Mouse (Mus musculus): ENCODE data around the gene Itih4. TPM values are rescaled to one million over a fixed set of nuclear protein-coding genes. Genes with fewer than 3 reads are reported as not detected.

Itih4 gene
- polyA plus RNA-seq, 1 experiment from 2014 or later = not detected

DNA sequence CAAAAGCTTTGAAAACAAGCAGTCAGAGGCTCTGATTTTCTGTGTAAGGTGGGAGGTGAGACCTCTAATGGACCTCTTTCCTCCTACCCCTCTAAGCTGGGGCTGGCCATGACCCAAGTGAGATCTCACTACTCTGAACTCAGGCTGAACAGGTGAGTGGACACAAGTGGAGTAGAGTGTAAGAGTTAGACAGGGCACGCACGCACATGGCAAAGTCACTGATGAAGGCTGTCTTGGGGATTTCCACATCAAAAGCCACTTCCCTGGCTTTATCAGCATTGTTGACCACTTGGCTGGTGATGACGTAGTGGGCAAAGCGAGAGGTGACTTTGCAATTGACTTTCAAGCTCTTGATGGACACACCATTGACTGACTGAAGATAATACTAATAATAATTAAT is 56.0 kb downstream of the Itih4 start:
- no peak overlapping the region for H3K27ac ChIP-seq (ENCODE audit: low read depth, low read length)
- DNase-seq (ENCODE audit: low spot score) = no peak
- no peaks in the 10 kb centered on the region for H3K4me1 ChIP-seq (replicated peaks; ENCODE audit: control insufficient read depth, insufficient read depth, low read length)
- H3K4me3 ChIP-seq (ENCODE audit: low read depth, low read length) = no peak overlapping the region
- WGBS = 94% methylated on average over 4 of the region's 4 CpGs
- no peaks in the 10 kb centered on the region for H3K27me3 ChIP-seq (ENCODE audit: control insufficient read depth, insufficient read depth, low read length)
- H3K36me3 ChIP-seq (ENCODE audit: control insufficient read depth, insufficient read depth, low read length) = no peaks in the 10 kb centered on the region
- H3K4me2 ChIP-seq (replicated peaks; ENCODE audit: low read depth, low read length) = no peak overlapping the region
- H3K9ac ChIP-seq (ENCODE audit: low read depth, low read length) = no peak overlapping the region
- H3K9me3 ChIP-seq (ENCODE audit: control insufficient read depth, low read length) = no peaks in the 10 kb centered on the region
- ATAC-seq (ENCODE audit: low FRiP score) = no peak

DNA sequence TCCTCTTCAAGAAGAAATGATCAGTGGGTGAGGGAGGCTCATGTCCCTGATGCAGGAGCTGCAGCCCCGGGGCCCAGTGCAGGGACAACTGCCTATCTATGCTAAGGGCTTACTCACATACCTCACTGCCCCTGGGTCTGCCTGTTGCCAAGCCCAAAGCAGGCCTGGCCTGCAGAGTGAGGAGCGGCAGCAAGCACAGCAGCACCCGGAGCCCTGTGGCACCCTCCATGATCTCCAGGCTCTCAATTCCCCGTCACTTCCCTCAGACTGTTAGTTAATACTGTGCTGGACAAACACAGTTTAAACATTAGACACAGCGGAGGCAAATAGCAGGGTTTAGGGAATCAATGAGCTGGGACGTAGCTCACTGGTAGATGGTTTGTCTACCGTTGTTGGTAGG is 56.8 kb downstream of the Itih4 start, which contains the start of gene Itih1:
TSS of gene Itih1 (minus strand) at position 252 of the 400 bp plus-strand sequence.
- WGBS = 91% methylated on average over 7 of the region's 7 CpGs
- no peak within 1 kb of the TSS for H3K4me2 ChIP-seq (replicated peaks; ENCODE audit: low read depth, low read length)
- H3K27me3 ChIP-seq (ENCODE audit: control insufficient read depth, insufficient read depth, low read length) = no peaks in the 10 kb centered on the region
- no peak within 1 kb of the TSS for H3K27ac ChIP-seq (ENCODE audit: low read depth, low read length)
- H3K36me3 ChIP-seq (ENCODE audit: control insufficient read depth, insufficient read depth, low read length) = no peaks in the 10 kb centered on the region
- no peak within 1 kb of the TSS for H3K9ac ChIP-seq (ENCODE audit: low read depth, low read length)
- no peak for ATAC-seq (ENCODE audit: low FRiP score)
- no peaks in the 10 kb centered on the region for H3K4me1 ChIP-seq (replicated peaks; ENCODE audit: control insufficient read depth, insufficient read depth, low read length)
- DNase-seq (ENCODE audit: low spot score) = no peak
- no peak within 1 kb of the TSS for H3K4me3 ChIP-seq (ENCODE audit: low read depth, low read length)
- no peaks in the 10 kb centered on the region for H3K9me3 ChIP-seq (ENCODE audit: control insufficient read depth, low read length)

- Histone ChIP-seq H3K27ac (ENCODE audit: low read depth, low read length) (no peak overlapping the region), H3K9ac (ENCODE audit: low read depth, low read length) (no peak overlapping the region), H3K9me3 (ENCODE audit: control insufficient read depth, low read length) (no peaks in the 10 kb centered on the region), H3K4me2 (replicated peaks; ENCODE audit: low read depth, low read length) (no peak overlapping the region), H3K4me3 (ENCODE audit: low read depth, low read length) (no peak overlapping the region), H3K36me3 (ENCODE audit: control insufficient read depth, insufficient read depth, low read length) (no peaks in the 10 kb centered on the region), H3K27me3 (ENCODE audit: control insufficient read depth, insufficient read depth, low read length) (no peaks in the 10 kb centered on the region), H3K4me1 (replicated peaks; ENCODE audit: control insufficient read depth, insufficient read depth, low read length) (no peaks in the 10 kb centered on the region)
- WGBS = 68% methylated on average over 11 of the region's 11 CpGs
- ATAC-seq (ENCODE audit: low FRiP score) (no peak), DNase-seq (ENCODE audit: low spot score) (peak; percentile 64)
Measured at GRCm38 (mm10) chr14:30943860-30944674, 57.8 kb downstream of the Itih4 start.

DNA sequence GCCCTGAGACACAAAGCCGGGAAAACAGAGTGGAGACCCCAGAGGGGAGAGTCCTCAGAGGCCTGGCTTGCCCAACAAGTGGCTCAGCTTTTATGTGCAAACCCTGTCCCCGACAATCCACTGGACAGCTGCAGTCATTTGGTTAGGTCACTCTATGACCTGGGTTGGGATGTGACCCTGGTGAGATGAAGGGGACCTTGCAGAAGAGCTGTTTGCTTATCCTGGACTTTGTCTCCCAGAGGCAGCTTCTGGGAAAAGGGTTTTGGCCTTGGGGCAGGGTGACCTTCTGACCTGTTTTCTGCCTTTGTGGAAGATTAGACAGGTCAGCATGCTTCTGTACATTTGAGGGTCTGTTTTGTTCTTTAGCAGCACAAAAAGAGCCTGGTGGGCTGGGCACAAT is 58.5 kb downstream of the Itih4 start:
- Histone ChIP-seq H3K27ac (ENCODE audit: low read depth, low read length) (no peak overlapping the region), H3K9ac (ENCODE audit: low read depth, low read length) (no peak overlapping the region), H3K27me3 (ENCODE audit: control insufficient read depth, insufficient read depth, low read length) (no peaks in the 10 kb centered on the region), H3K9me3 (ENCODE audit: control insufficient read depth, low read length) (no peaks in the 10 kb centered on the region), H3K4me2 (replicated peaks; ENCODE audit: low read depth, low read length) (no peak overlapping the region), H3K4me1 (replicated peaks; ENCODE audit: control insufficient read depth, insufficient read depth, low read length) (no peaks in the 10 kb centered on the region), H3K36me3 (ENCODE audit: control insufficient read depth, insufficient read depth, low read length) (no peaks in the 10 kb centered on the region), H3K4me3 (ENCODE audit: low read depth, low read length) (no peak overlapping the region)
- DNase-seq (ENCODE audit: low spot score) (no peak), ATAC-seq (ENCODE audit: low FRiP score) (no peak)
- WGBS = 88% methylated on average over 2 of the region's 2 CpGs

- Histone ChIP-seq H3K27me3 (ENCODE audit: control insufficient read depth, insufficient read depth, low read length) (no peaks in the 10 kb centered on the region), H3K4me2 (replicated peaks; ENCODE audit: low read depth, low read length) (no peak overlapping the region), H3K9me3 (ENCODE audit: control insufficient read depth, low read length) (no peaks in the 10 kb centered on the region), H3K27ac (ENCODE audit: low read depth, low read length) (no peak overlapping the region), H3K4me3 (ENCODE audit: low read depth, low read length) (no peak overlapping the region), H3K4me1 (replicated peaks; ENCODE audit: control insufficient read depth, insufficient read depth, low read length) (no peaks in the 10 kb centered on the region), H3K9ac (ENCODE audit: low read depth, low read length) (no peak overlapping the region), H3K36me3 (ENCODE audit: control insufficient read depth, insufficient read depth, low read length) (no peaks in the 10 kb centered on the region)
- 96% methylated on average over 10 of the region's 10 CpGs for WGBS
- DNase-seq (ENCODE audit: low spot score) = no peak
- ATAC-seq (ENCODE audit: low FRiP score) = no peak
Measured at GRCm38 (mm10) chr14:30949986-30950385, 63.7 kb downstream of the Itih4 start.

- Histone ChIP-seq H3K36me3 (ENCODE audit: control insufficient read depth, insufficient read depth, low read length) (no peaks in the 10 kb centered on the region), H3K27ac (ENCODE audit: low read depth, low read length) (no peak within 1 kb of the TSS), H3K4me2 (replicated peaks; ENCODE audit: low read depth, low read length) (peak within 1 kb of the TSS; percentile 63), H3K27me3 (ENCODE audit: control insufficient read depth, insufficient read depth, low read length) (no peaks in the 10 kb centered on the region), H3K9ac (ENCODE audit: low read depth, low read length) (peak within 1 kb of the TSS; percentile 60), H3K9me3 (ENCODE audit: control insufficient read depth, low read length) (no peaks in the 10 kb centered on the region), H3K4me3 (ENCODE audit: low read depth, low read length) (peak within 1 kb of the TSS; percentile 63), H3K4me1 (replicated peaks; ENCODE audit: control insufficient read depth, insufficient read depth, low read length) (no peaks in the 10 kb centered on the region)
- peak; percentile 99 for ATAC-seq (ENCODE audit: low FRiP score)
- peak; percentile 96 for DNase-seq (ENCODE audit: low spot score)
- under 1% methylated on average over 57 of the region's 57 CpGs for WGBS
Measured at GRCm38 (mm10) chr14:30951154-30951825, 65.0 kb downstream of the Itih4 start, which contains the start of gene Nek4. Gene Nek4 (plus strand): TSS chr14:30951377.

Other genes starting within 250 kb of the Itih4 start
- gene Rft1, start 232.1 kb upstream of the Itih4 start, polyA plus RNA-seq (2014; fragmentation: Nextera tagmentation; extraction: Ambion mirVana) = 13.2 and 13.6 TPM in 2 replicates
- 20.2 and 21.2 TPM in 2 replicates for gene Sfmbt1, start 171.6 kb upstream of the Itih4 start, polyA plus RNA-seq (2014; fragmentation: Nextera tagmentation; extraction: Ambion mirVana)
- 17.2 and 23.3 TPM in 2 replicates for gene Tmem110, start 60.9 kb upstream of the Itih4 start, polyA plus RNA-seq (2014; fragmentation: Nextera tagmentation; extraction: Ambion mirVana)
- 0.94 and 1.2 TPM in 2 replicates for gene Mustn1, start 7.3 kb upstream of the Itih4 start, polyA plus RNA-seq (2014; fragmentation: Nextera tagmentation; extraction: Ambion mirVana)
- 0.27 TPM in 1 of 2 replicates, not detected in the other for gene Itih3, start 37.3 kb downstream of the Itih4 start, polyA plus RNA-seq (2014; fragmentation: Nextera tagmentation; extraction: Ambion mirVana)
- gene Itih1, start 56.8 kb downstream of the Itih4 start, polyA plus RNA-seq (2014; fragmentation: Nextera tagmentation; extraction: Ambion mirVana) = not detected in 2 replicates
- gene Nek4, start 64.9 kb downstream of the Itih4 start, polyA plus RNA-seq (2014; fragmentation: Nextera tagmentation; extraction: Ambion mirVana) = 17.7 and 19.3 TPM in 2 replicates
- gene Glt8d1, start 114.9 kb downstream of the Itih4 start, polyA plus RNA-seq (2014; fragmentation: Nextera tagmentation; extraction: Ambion mirVana) = 65.2 and 74.2 TPM in 2 replicates
- gene Spcs1, start 115.2 kb downstream of the Itih4 start, polyA plus RNA-seq (2014; fragmentation: Nextera tagmentation; extraction: Ambion mirVana) = 294 and 304 TPM in 2 replicates
- 125 and 139 TPM in 2 replicates for gene Pbrm1, start 132.7 kb downstream of the Itih4 start, polyA plus RNA-seq (2014; fragmentation: Nextera tagmentation; extraction: Ambion mirVana)
- gene Gnl3, start 132.7 kb downstream of the Itih4 start, polyA plus RNA-seq (2014; fragmentation: Nextera tagmentation; extraction: Ambion mirVana) = 82.6 and 85.6 TPM in 2 replicates
- gene Smim4, start 242.5 kb downstream of the Itih4 start, polyA plus RNA-seq (2014; fragmentation: Nextera tagmentation; extraction: Ambion mirVana) = 58.7 and 65.0 TPM in 2 replicates
- 458 and 483 TPM in 2 replicates for gene Nt5dc2, start 244.6 kb downstream of the Itih4 start, polyA plus RNA-seq (2014; fragmentation: Nextera tagmentation; extraction: Ambion mirVana)